Mouse (Mus musculus): ENCODE data around the gene Rtp1. TPM values are rescaled to one million over a fixed set of nuclear protein-coding genes. Genes with fewer than 3 reads are reported as not detected.

Gene Rtp1
- 2.0 and 2.4 TPM in 2 replicates for polyA plus RNA-seq (2014; fragmentation: Nextera tagmentation; extraction: Ambion mirVana)

- Histone ChIP-seq H3K4me1 (ENCODE audit: control insufficient read depth, insufficient read depth, low read length) (no peaks in the 10 kb centered on the region), H3K9ac (ENCODE audit: low read depth, low read length) (no peak within 1 kb of the TSS)
These were observed at the start of gene Rtp1 for GRCm38 (mm10) chr16:23428647-23429319. Rtp1 (plus strand) TSS chr16:23429133.

DNA sequence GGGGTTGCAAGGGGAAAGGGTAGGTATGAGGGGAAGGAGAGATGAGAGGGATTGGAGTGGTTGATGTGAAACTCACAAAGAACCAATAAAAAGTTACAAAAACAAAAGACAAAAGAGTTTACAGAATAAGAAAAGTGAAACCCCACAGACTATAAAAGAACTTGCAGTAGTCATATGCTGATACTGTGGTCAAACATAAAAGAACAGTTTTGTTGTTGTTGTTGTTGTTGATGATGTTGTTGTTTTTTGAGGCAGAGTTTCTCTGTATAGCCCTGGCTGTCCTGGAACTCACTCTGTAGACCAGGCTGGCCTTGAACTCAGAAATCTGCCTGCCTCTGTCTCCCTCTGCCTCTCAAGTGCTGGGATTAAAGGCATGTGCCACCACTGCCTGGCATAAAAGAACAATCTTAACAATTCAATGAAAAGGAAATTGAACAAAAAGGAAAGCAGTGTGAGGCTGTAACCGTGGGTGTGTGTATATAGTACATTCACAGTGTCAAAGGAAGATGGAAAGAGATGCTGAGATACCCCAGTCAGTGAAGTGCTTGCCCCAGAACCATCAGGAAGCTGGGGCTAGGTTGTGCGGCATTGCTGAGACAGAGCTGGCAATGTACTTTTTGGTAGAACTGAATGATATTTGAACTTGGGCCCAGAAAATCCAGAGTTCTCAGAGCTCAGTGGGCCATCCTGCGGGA lies 49.2 kb upstream of the Rtp1 start:
- DNase-seq (ENCODE audit: low spot score) (no peak), ATAC-seq (ENCODE audit: low read depth) (no peak)
- Histone ChIP-seq H3K4me3 (ENCODE audit: low read depth, low read length) (no peak overlapping the region), H3K9ac (ENCODE audit: low read depth, low read length) (no peak overlapping the region), H3K27me3 (replicated peaks; ENCODE audit: control insufficient read depth, insufficient read depth, low read length) (no peaks in the 10 kb centered on the region), H3K36me3 (ENCODE audit: control insufficient read depth, insufficient read depth, low read length) (no peaks in the 10 kb centered on the region), H3K4me1 (ENCODE audit: control insufficient read depth, insufficient read depth, low read length) (0 out of 2 replicates have a peak, but pooled peaks cover 3% of the 10 kb centered on the region), H3K27ac (replicated peaks; ENCODE audit: low read depth, low read length) (no peak overlapping the region), H3K9me3 (ENCODE audit: control insufficient read depth, low read length) (no peaks in the 10 kb centered on the region), H3K4me2 (ENCODE audit: low read depth, low read length) (no peak overlapping the region)
- 78% methylated on average over 3 of the region's 3 CpGs for WGBS

More at GRCm38 (mm10) chr16:23428647-23429319, at the start of gene Rtp1:
- no peak within 1 kb of the TSS for H3K4me2 ChIP-seq (ENCODE audit: low read depth, low read length)
- H3K27ac ChIP-seq (replicated peaks; ENCODE audit: low read depth, low read length): no peak within 1 kb of the TSS
- no peaks in the 10 kb centered on the region for H3K27me3 ChIP-seq (replicated peaks; ENCODE audit: control insufficient read depth, insufficient read depth, low read length)
- no peak within 1 kb of the TSS for H3K4me3 ChIP-seq (ENCODE audit: low read depth, low read length)
- H3K36me3 ChIP-seq (ENCODE audit: control insufficient read depth, insufficient read depth, low read length): no peaks in the 10 kb centered on the region
- peak; percentile 44 for DNase-seq (ENCODE audit: low spot score)
- no peaks in the 10 kb centered on the region for H3K9me3 ChIP-seq (ENCODE audit: control insufficient read depth, low read length)
- peak; percentile 80; the same call in 1 of the 2 replicates for ATAC-seq (ENCODE audit: low read depth)
- WGBS: 86% methylated on average over 7 of the region's 7 CpGs

- no peak for DNase-seq (ENCODE audit: low spot score)
- Histone ChIP-seq H3K36me3 (ENCODE audit: control insufficient read depth, insufficient read depth, low read length) (no peaks in the 10 kb centered on the region), H3K4me3 (ENCODE audit: low read depth, low read length) (no peak overlapping the region), H3K27me3 (replicated peaks; ENCODE audit: control insufficient read depth, insufficient read depth, low read length) (no peaks in the 10 kb centered on the region), H3K9ac (ENCODE audit: low read depth, low read length) (no peak overlapping the region), H3K9me3 (ENCODE audit: control insufficient read depth, low read length) (peaks cover 4% of the 10 kb centered on the region; the same call in 1 of the 2 replicates), H3K4me2 (ENCODE audit: low read depth, low read length) (no peak overlapping the region), H3K4me1 (ENCODE audit: control insufficient read depth, insufficient read depth, low read length) (no peaks in the 10 kb centered on the region), H3K27ac (replicated peaks; ENCODE audit: low read depth, low read length) (no peak overlapping the region)
- no peak for ATAC-seq (ENCODE audit: low read depth)
These were observed 44.6 kb upstream of the Rtp1 start for GRCm38 (mm10) chr16:23384304-23384703.

- H3K27me3 ChIP-seq (replicated peaks; ENCODE audit: control insufficient read depth, insufficient read depth, low read length): no peaks in the 10 kb centered on the region
- ATAC-seq (ENCODE audit: low read depth) (no peak), DNase-seq (ENCODE audit: low spot score) (no peak)
- WGBS: 84% methylated on average over 5 of the region's 5 CpGs
- no peak overlapping the region for H3K4me3 ChIP-seq (ENCODE audit: low read depth, low read length)
- no peaks in the 10 kb centered on the region for H3K9me3 ChIP-seq (ENCODE audit: control insufficient read depth, low read length)
- H3K4me2 ChIP-seq (ENCODE audit: low read depth, low read length): no peak overlapping the region
- no peak overlapping the region for H3K9ac ChIP-seq (ENCODE audit: low read depth, low read length)
- H3K4me1 ChIP-seq (ENCODE audit: control insufficient read depth, insufficient read depth, low read length): peaks cover 7% of the 10 kb centered on the region; the same call in 1 of the 2 replicates
- H3K36me3 ChIP-seq (ENCODE audit: control insufficient read depth, insufficient read depth, low read length): no peaks in the 10 kb centered on the region
- H3K27ac ChIP-seq (replicated peaks; ENCODE audit: low read depth, low read length): no peak overlapping the region
These were observed 31.0 kb upstream of the Rtp1 start for GRCm38 (mm10) chr16:23397931-23398330.

GRCm38 (mm10) chr16:23401463-23401862 lies 27.5 kb upstream of the Rtp1 start:
- H3K9me3 ChIP-seq (ENCODE audit: control insufficient read depth, low read length): no peaks in the 10 kb centered on the region
- H3K27me3 ChIP-seq (replicated peaks; ENCODE audit: control insufficient read depth, insufficient read depth, low read length): no peaks in the 10 kb centered on the region
- DNase-seq (ENCODE audit: low spot score): no peak
- no peak overlapping the region for H3K9ac ChIP-seq (ENCODE audit: low read depth, low read length)
- no peak for ATAC-seq (ENCODE audit: low read depth)
- no peak overlapping the region for H3K4me2 ChIP-seq (ENCODE audit: low read depth, low read length)
- H3K27ac ChIP-seq (replicated peaks; ENCODE audit: low read depth, low read length): no peak overlapping the region
- peaks cover 8% of the 10 kb centered on the region; the same call in 1 of the 2 replicates for H3K4me1 ChIP-seq (ENCODE audit: control insufficient read depth, insufficient read depth, low read length)
- H3K36me3 ChIP-seq (ENCODE audit: control insufficient read depth, insufficient read depth, low read length): no peaks in the 10 kb centered on the region
- no peak overlapping the region for H3K4me3 ChIP-seq (ENCODE audit: low read depth, low read length)
- WGBS: 37% methylated on average over 4 of the region's 4 CpGs

- ATAC-seq (ENCODE audit: low read depth) (peak; percentile 19; the same call in 1 of the 2 replicates), DNase-seq (ENCODE audit: low spot score) (no peak)
These were observed 27.0 kb upstream of the Rtp1 start for GRCm38 (mm10) chr16:23401959-23402358.

DNA sequence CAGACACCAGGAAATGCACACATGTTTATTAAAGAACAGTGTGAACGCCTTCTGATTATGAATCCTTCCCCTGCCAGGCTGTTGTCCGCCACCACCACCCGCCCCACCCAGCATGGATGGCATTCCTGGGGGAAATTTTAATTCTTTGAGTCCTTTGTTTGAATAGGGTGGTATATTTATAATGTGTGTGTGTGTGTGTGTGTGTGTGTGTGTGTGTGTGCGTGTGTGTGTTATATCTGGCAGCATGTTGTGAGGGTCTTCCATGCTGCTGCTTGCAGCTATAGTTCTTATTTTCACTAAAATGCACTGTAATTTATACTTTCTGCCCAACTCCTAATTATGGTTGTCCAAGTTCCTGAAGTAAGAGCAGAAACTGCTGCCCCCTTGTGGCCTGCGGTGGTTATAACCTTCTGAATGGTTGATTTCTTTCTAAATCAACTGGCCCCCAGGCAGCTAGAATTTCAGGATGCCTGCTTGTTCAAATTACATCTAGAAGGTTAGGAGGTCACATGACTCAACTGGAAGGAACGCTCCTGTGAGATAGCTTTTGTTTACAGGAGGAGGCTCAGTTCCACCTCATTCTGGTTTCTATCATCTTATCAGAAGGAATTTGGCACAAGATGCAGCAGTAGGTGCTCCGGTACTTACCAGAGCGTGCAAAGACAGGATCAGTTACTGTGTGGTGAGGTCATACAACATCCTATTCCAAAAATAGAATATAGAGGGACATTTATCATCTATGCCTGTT lies 25.8 kb upstream of the Rtp1 start:
- H3K4me2 ChIP-seq (ENCODE audit: low read depth, low read length): no peak overlapping the region
- no peaks in the 10 kb centered on the region for H3K9me3 ChIP-seq (ENCODE audit: control insufficient read depth, low read length)
- H3K27me3 ChIP-seq (replicated peaks; ENCODE audit: control insufficient read depth, insufficient read depth, low read length): no peaks in the 10 kb centered on the region
- H3K4me1 ChIP-seq (ENCODE audit: control insufficient read depth, insufficient read depth, low read length): peaks cover 8% of the 10 kb centered on the region; the same call in 1 of the 2 replicates
- no peak overlapping the region for H3K9ac ChIP-seq (ENCODE audit: low read depth, low read length)
- 31% methylated on average over 8 of the region's 8 CpGs for WGBS
- H3K27ac ChIP-seq (replicated peaks; ENCODE audit: low read depth, low read length): no peak overlapping the region
- DNase-seq (ENCODE audit: low spot score): peak; percentile 90
- no peaks in the 10 kb centered on the region for H3K36me3 ChIP-seq (ENCODE audit: control insufficient read depth, insufficient read depth, low read length)
- no peak overlapping the region for H3K4me3 ChIP-seq (ENCODE audit: low read depth, low read length)
- ATAC-seq (ENCODE audit: low read depth): peak; percentile 82

More at GRCm38 (mm10) chr16:23401959-23402358, 27.0 kb upstream of the Rtp1 start:
- H3K4me2 ChIP-seq (ENCODE audit: low read depth, low read length): no peak overlapping the region
- H3K36me3 ChIP-seq (ENCODE audit: control insufficient read depth, insufficient read depth, low read length): no peaks in the 10 kb centered on the region
- H3K4me3 ChIP-seq (ENCODE audit: low read depth, low read length): no peak overlapping the region
- no peak overlapping the region for H3K27ac ChIP-seq (replicated peaks; ENCODE audit: low read depth, low read length)
- no peaks in the 10 kb centered on the region for H3K27me3 ChIP-seq (replicated peaks; ENCODE audit: control insufficient read depth, insufficient read depth, low read length)
- peaks cover 8% of the 10 kb centered on the region; the same call in 1 of the 2 replicates for H3K4me1 ChIP-seq (ENCODE audit: control insufficient read depth, insufficient read depth, low read length)
- H3K9me3 ChIP-seq (ENCODE audit: control insufficient read depth, low read length): no peaks in the 10 kb centered on the region
- H3K9ac ChIP-seq (ENCODE audit: low read depth, low read length): no peak overlapping the region
- WGBS: 40% methylated on average over 3 of the region's 3 CpGs

GRCm38 (mm10) chr16:23412930-23413329 lies 16.0 kb upstream of the Rtp1 start:
- WGBS: 84% methylated on average over 6 of the region's 6 CpGs
- H3K9ac ChIP-seq (ENCODE audit: low read depth, low read length): no peak overlapping the region
- H3K4me1 ChIP-seq (ENCODE audit: control insufficient read depth, insufficient read depth, low read length): peaks cover 15% of the 10 kb centered on the region
- H3K27me3 ChIP-seq (replicated peaks; ENCODE audit: control insufficient read depth, insufficient read depth, low read length): no peaks in the 10 kb centered on the region
- H3K9me3 ChIP-seq (ENCODE audit: control insufficient read depth, low read length): no peaks in the 10 kb centered on the region
- H3K4me2 ChIP-seq (ENCODE audit: low read depth, low read length): no peak overlapping the region
- no peak overlapping the region for H3K27ac ChIP-seq (replicated peaks; ENCODE audit: low read depth, low read length)
- no peak overlapping the region for H3K4me3 ChIP-seq (ENCODE audit: low read depth, low read length)
- H3K36me3 ChIP-seq (ENCODE audit: control insufficient read depth, insufficient read depth, low read length): no peaks in the 10 kb centered on the region
- ATAC-seq (ENCODE audit: low read depth) (no peak), DNase-seq (ENCODE audit: low spot score) (no peak)
